Mouse (Mus musculus): Measurements from ENCODE around the gene Cenpw. TPM values are rescaled to one million over a fixed set of nuclear protein-coding genes. Genes with fewer than 3 reads are reported as not detected.

Gene Cenpw
- 47.0 and 47.4 TPM in 2 replicates for polyA plus RNA-seq (2014; fragmentation: Nextera tagmentation; extraction: Ambion mirVana)

DNA sequence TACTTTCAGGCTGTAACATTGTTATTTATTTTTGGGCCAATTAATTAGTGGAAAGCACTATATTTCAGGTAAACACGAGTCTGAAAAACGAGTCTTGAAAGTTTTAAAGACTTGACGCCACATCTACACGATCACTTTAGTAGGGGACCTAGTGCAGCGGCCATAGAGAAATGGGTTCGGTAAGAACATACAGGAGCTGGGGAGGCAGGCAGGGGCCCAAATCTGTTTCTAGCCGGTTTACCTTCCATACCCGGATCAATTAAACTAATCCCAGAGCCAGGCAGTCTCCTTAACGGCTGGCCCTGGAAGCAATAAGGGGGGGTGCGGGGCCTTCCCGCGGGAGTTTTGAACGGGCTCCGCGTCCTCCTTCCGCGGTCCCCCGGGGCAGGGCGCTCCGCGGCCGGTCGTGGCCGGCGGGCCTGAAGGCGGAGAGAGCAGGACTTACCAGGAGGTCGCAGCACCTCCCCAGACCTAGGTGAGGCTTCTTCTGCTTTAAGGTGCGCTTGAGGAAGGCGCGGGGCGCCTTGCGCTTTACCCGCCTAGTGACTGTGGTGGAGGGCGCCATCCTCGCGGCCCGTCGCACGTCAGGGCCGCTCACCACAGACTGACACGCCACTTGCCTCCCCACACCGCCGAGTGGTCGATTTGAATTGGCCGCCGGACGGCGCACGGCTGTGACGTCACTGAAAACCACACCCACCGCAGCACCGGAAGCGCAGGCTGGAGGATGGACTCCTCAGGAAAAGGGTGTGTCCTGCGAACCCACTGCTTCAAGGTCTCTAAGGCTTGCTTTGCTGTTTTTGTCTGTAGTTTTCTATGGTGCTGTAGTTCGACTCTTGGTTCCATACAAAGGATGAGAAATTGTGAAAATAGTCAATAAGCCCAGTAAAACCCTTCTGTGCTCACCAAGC is at the start of gene Cenpw:
Gene Cenpw, minus strand, starts transcription at position 645 of the 911 bp plus-strand sequence.
- ATAC-seq (ENCODE audit: insufficient read depth) (peak; percentile 100), DNase-seq (peak; percentile 97)
- Histone ChIP-seq H3K36me3 (ENCODE audit: insufficient read depth) (0 out of 2 replicates have a peak, but pooled peaks cover 2% of the 10 kb centered on the region), H3K4me1 (ENCODE audit: insufficient read depth) (peaks cover 8% of the 10 kb centered on the region; the same call in 1 of the 2 replicates), H3K4me3 (ENCODE audit: low read depth, low read length) (peak within 1 kb of the TSS; percentile 80), H3K27ac (ENCODE audit: low read depth) (peak within 1 kb of the TSS; percentile 36; the same call in 1 of the 2 replicates), H3K4me2 (peak within 1 kb of the TSS; percentile 67), H3K27me3 (ENCODE audit: insufficient read depth, low read length) (no peaks in the 10 kb centered on the region), H3K9me3 (ENCODE audit: low read depth, low read length) (no peaks in the 10 kb centered on the region), H3K9ac (peak within 1 kb of the TSS; percentile 92)
- TF ChIP-seq CTCF (IDR thresholded peaks at IDR 0.05; ENCODE audit: low read depth), result no peak
- WGBS, result 2% methylated on average over 55 of the region's 55 CpGs

DNA sequence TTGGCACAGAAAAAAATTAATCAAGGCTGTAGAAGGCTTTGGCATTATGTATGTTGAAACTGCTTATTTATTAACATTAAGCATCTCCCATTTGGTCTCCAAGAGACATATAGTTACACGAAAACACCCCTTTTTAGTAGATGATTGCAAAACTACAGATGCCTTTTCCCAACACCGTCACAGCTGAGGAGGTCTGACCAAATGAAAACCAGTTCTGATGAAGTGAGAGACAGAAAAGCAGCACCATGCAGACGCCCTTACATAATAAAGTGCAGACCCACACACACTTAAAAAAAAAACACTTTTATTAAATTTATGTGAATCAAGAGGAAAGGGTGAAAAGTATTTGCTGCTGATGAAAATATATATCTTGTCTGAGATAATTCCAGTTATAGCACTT is 49.3 kb upstream of the Cenpw start:
- DNase-seq (no peak), ATAC-seq (ENCODE audit: insufficient read depth) (no peak)
- WGBS, result 49% methylated on average over 3 of the region's 3 CpGs

DNA sequence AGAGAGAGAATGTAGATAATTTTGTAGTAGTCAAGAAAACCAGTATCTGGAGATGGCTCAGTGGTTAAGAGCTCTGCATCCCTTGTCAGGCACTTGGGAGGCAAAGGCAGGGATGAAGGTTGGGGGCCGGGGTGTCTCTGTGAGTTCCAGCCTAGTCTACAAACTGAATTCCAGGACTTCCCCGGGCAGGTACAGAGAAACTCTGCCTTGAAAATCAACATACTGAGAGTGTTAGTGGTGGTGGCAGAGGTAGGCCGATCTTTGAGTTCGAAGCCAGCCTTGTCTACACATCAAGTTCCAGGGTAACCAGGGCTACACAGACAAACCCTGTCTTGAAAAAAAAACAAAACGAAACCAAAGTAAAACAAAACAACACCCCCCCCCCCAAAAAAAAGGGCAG is 859 bp downstream of the Cenpw start:
- Histone ChIP-seq H3K4me2 (peak overlapping the region; percentile 67), H3K27ac (ENCODE audit: low read depth) (no peak overlapping the region), H3K9me3 (ENCODE audit: low read depth, low read length) (no peaks in the 10 kb centered on the region), H3K9ac (peak overlapping the region; percentile 92), H3K36me3 (ENCODE audit: insufficient read depth) (0 out of 2 replicates have a peak, but pooled peaks cover 2% of the 10 kb centered on the region), H3K4me3 (ENCODE audit: low read depth, low read length) (peak overlapping the region; percentile 80), H3K27me3 (ENCODE audit: insufficient read depth, low read length) (no peaks in the 10 kb centered on the region), H3K4me1 (ENCODE audit: insufficient read depth) (peaks cover 8% of the 10 kb centered on the region; the same call in 1 of the 2 replicates)
- ATAC-seq (ENCODE audit: insufficient read depth), result no peak
- 49% methylated on average over 5 of the region's 5 CpGs for WGBS
- peak; percentile 4 for DNase-seq
- no peak for TF ChIP-seq CTCF (IDR thresholded peaks at IDR 0.05; ENCODE audit: low read depth)

More for the DNA sequence above, 49.3 kb upstream of the Cenpw start:
- no peaks in the 10 kb centered on the region for H3K36me3 ChIP-seq (ENCODE audit: insufficient read depth)
- no peaks in the 10 kb centered on the region for H3K27me3 ChIP-seq (ENCODE audit: insufficient read depth, low read length)
- H3K9me3 ChIP-seq (ENCODE audit: low read depth, low read length), result no peaks in the 10 kb centered on the region
- no peak overlapping the region for H3K27ac ChIP-seq (ENCODE audit: low read depth)
- H3K4me2 ChIP-seq, result no peak overlapping the region
- no peak for TF ChIP-seq CTCF (IDR thresholded peaks at IDR 0.05; ENCODE audit: low read depth)
- no peak overlapping the region for H3K4me3 ChIP-seq (ENCODE audit: low read depth, low read length)
- H3K4me1 ChIP-seq (ENCODE audit: insufficient read depth), result no peaks in the 10 kb centered on the region
- H3K9ac ChIP-seq, result no peak overlapping the region

DNA sequence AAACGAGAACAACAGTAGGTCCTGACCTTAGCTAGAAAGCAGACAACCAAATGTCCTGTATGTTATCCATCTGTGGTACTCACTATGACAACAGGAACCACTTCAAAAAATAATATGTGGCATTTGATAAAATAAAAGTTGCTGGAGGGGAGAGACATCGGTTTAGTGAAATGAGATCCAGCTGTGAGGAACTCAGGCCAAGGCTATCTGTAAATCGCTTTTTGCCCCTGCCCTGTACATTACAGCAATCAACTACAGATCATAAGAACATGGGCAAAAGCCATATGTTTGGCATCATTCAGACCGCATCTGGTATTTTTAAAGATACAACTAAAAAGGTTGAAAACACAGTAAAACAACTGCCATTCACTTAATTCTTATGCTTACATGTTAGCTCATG is 32.7 kb downstream of the Cenpw start:
- TF ChIP-seq CTCF (IDR thresholded peaks at IDR 0.05; ENCODE audit: low read depth), result no peak
- DNase-seq (peak; percentile 16), ATAC-seq (ENCODE audit: insufficient read depth) (peak; percentile 47; the same call in 1 of the 2 replicates)
- H3K4me2 ChIP-seq, result no peak overlapping the region
- no peaks in the 10 kb centered on the region for H3K4me1 ChIP-seq (ENCODE audit: insufficient read depth)
- no peak overlapping the region for H3K4me3 ChIP-seq (ENCODE audit: low read depth, low read length)
- H3K36me3 ChIP-seq (ENCODE audit: insufficient read depth), result no peaks in the 10 kb centered on the region
- no peak overlapping the region for H3K27ac ChIP-seq (ENCODE audit: low read depth)
- no peak overlapping the region for H3K9ac ChIP-seq
- 0 out of 2 replicates have a peak, but pooled peaks cover 3% of the 10 kb centered on the region for H3K9me3 ChIP-seq (ENCODE audit: low read depth, low read length)
- H3K27me3 ChIP-seq (ENCODE audit: insufficient read depth, low read length), result no peaks in the 10 kb centered on the region
- WGBS, result 55% methylated on average over 4 of the region's 4 CpGs

Data from lung, embryonic 14.5 days (tissue).